Mouse (Mus musculus): ENCODE data around the gene Tex261.
"Not testable (repeated sequence)": the region's sequence is repeated elsewhere in the genome, so short reads cannot be mapped to it uniquely, and the experiment has no call there.

The Tex261 gene

DNA sequence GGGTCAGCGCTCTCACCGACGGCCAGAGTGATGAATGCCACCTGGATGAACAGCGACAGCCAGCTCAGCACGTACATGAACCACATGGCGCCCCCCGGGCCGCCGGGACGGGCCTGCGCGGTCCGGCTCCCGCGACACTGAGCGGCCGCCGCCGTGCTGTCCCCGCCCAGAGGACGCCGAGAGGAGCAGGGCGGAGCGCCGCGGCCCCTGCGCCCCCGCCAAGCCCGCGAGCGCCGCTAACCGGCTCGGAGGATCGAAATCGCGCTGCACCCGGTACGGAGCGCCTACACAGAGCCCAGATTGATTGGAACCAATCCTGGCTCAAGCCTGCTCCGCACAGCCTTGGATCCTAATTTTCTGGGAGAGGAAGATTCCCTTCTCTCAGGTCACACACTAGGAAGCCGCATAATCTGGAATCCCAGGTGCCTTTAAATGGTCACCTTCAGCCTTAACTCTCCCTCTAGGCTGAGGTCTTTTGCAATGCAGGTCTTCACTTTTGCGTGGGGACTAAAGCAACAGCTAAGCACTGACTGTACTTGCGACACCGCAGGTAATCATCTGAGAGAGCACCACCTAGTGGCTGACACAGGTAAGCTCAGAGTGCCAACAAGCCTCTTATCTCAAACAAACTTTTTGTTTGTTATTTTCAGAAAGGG, at the start of gene Tex261:
TSS of gene Tex261 (minus strand) at position 176 of the 656 bp plus-strand sequence.
- in situ Hi-C loops (cut with MboI; ENCODE audit: low sequenced_read_pairs): no loop called here

DNA sequence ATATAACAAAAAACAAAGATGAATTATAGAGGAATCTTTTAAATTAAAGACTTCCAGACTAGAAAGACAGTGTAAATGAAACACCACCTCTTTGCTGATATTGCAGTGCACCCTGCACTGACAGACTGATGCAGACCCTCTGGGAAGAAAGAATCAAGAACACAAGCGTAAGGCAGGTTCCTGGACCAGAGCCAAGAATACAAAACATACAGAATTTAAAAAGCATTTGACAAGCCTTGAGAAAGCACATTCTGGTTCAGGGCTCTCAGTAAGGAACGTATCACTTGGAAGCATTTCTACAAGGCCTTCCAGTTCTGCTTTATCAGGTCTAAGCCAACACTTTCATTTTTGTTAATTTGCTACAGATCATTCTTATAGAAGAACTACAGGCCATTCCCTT, 46.2 kb upstream of the Tex261 start:
- in situ Hi-C loops (cut with MboI; ENCODE audit: low sequenced_read_pairs): no loop called here

DNA sequence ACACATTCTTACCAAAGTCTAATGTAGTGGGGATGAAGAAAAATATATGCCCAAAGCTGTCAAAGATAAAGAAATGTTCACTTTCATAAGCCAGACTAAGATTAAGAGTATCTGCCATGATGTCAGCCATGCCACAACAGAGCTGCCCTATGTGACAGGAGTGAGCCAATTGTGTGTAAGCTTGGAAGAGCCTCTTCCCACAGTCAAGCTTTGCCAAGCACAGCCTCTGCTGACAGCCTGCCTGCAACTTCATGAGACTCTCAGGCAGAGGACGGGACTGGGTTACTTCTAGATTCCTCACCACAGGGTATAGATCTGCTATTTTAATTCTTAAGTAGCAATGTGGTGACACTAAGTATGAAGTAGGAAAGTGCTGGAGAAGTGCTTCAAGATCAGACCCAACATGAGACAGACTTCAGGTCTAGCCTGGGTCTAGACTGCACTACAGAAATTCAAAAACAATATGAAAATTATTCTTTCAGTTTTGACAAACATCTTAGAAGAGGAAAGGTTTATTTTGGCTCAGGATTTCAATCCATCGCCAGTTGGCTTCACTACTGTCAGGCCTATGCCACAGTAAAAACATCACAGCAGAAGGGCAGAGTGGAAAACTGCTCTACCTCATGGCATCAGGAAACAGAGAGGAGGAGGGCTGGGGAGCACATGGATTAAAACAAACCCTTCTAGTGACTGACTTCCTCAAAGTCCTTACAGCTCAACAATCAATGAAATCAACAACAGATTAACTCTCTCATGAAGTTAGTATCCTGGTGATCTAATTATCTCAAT, 45.3 kb upstream of the Tex261 start:
- in situ Hi-C loops (cut with MboI; ENCODE audit: low sequenced_read_pairs): no loop called here

DNA sequence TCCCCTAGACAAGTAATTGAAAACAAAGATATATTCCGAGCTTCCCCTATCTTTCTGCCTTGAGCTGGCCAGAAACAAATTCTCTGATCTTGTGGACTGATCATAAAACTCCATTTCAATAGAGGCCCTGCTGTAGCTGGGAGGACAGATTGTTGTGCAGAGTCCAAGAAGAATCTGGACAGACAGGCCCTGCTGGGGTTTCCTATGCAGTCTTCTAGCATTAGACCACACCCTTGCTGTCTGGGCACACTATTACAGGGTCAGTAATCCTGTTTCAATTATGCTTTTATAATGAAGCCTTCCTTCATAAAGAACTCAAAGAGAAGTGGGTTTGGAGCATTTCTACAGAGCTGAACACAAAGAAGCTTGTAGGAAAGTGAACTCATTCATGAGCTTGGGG, 43.4 kb upstream of the Tex261 start:
- in situ Hi-C loops (cut with MboI; ENCODE audit: low sequenced_read_pairs): no loop called here

DNA sequence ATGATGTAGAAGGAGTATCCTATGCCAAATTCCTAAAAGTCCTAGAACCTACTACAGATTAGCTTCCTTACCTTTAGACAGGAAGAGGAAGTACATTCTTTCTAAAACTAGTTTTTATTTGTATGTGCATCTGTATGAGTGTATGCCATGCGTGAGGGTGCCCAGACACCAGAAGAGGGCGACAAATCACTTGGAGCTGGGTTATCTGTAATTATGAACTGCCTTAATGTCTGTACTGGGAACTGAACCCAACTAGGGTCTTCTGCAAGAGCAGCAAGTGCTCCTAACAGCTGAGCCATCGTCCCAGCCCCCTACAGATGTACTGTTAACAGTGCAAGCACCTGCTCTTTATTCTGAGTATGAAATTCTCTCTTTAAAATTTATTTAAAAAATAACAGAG, 40.2 kb upstream of the Tex261 start:
- in situ Hi-C loops (cut with MboI; ENCODE audit: low sequenced_read_pairs): no loop called here

DNA sequence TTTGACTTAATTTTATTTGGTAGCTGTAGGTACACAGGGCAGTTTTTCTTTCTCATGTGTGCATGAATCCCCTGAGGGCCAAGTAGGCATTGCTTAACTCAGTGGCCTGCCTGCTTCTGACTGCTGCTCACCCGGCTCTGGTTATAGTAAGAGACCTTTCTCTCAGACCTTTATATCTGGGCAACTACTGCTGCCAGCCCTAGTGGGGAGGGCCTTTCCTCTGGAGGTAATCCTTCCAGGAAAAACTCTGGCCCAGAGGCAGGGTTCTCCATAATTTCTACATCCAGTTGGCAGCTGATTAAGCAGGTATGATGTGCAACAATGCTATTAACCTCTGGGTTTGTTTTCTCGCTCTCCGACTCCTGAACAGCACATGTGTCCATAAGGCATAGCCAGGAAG, 27.2 kb upstream of the Tex261 start:
- in situ Hi-C loops (cut with MboI; ENCODE audit: low sequenced_read_pairs): no loop called here

DNA sequence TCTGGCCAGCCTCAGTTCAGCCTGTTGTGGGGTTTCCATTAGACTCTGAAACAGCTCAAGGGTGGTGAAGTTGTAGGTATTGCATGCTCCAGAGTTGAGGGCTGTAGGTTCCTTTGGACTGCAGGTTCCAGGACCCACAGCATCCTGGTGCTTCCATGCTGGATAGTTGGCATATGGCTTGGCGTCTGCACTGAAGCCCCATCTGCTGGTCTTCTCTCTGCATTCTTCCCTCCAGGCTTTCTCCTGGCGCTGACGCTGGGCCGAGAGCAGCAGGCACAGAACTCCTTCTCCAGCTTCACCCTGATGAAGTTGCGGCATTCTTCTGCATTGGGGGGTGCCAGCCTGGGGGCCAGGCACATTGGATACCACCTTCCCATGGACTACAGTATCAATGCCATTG, 26.4 kb upstream of the Tex261 start:
- in situ Hi-C loops (cut with MboI; ENCODE audit: low sequenced_read_pairs): no loop called here

DNA sequence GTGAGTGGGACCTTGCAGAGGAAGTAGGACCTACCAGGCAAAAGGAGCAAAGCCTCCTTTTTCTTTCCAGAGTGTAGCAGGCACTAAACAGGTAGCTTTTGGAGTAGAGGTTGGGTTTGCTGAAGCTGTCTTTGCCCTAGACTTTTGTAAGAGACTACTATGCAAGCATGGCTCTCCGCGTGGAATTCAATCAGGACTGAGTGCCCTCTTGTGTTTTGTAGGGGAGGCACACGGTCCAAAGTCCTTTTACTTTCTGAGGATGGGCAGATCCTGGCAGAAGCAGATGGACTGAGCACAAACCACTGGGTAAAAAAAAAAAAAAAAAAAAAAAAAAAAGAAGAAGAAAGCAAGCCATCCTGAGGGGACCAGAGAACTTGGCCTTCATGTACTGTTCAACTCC, 21.1 kb upstream of the Tex261 start:
- in situ Hi-C loops (cut with MboI; ENCODE audit: low sequenced_read_pairs): no loop called here

DNA sequence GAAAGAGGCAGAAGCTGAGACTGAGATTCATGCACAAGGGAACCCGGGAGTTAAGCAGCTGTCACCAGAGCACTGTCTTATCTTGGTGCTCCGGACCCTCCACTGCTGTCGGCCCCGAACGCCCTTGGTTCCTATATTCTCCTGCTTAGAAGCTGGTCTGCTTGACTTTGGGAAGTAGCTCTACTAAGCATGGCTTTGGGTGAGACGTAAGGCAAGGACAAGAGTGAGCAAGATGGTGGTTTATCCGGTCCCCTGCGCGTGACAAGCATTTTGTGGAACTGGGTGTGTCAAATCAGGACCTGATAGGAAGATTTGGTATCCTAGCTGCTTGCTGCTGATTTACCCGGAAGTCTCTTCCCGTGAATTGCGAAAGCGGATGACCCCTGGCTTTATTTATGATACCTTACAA, 19.9 kb upstream of the Tex261 start:
- in situ Hi-C loops (cut with MboI; ENCODE audit: low sequenced_read_pairs): no loop called here

DNA sequence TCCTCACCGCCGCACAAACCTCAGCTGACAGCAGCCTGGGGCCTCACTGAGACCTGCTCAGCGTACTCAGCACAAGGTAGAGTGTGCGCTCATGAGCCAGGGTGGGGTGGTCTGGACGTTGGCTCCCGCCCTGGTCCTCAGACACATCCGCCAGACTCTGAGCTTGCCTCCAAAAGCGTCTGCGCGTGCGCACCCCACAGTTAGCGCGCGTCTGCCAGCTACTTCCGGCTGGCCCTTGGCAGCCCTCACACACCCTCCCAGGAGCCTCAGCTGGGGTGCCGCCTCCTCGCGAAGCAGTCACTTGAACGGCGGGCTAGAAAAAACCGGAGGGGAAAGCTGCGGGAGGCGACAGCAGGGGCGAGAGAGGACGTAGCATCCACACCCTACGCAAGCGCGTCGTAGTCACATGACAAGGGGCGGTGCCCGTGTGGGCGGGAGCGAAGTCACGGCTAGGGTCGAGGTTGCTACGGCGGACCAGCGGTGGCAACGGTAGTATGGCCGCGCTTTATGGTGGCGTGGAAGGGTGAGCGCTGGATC, 19.2 kb upstream of the Tex261 start, which contains the start of gene Nagk:
TSS of gene Nagk (plus strand) at position 223 of the 537 bp plus-strand sequence.
- in situ Hi-C loops (cut with MboI; ENCODE audit: low sequenced_read_pairs): no loop called here

DNA sequence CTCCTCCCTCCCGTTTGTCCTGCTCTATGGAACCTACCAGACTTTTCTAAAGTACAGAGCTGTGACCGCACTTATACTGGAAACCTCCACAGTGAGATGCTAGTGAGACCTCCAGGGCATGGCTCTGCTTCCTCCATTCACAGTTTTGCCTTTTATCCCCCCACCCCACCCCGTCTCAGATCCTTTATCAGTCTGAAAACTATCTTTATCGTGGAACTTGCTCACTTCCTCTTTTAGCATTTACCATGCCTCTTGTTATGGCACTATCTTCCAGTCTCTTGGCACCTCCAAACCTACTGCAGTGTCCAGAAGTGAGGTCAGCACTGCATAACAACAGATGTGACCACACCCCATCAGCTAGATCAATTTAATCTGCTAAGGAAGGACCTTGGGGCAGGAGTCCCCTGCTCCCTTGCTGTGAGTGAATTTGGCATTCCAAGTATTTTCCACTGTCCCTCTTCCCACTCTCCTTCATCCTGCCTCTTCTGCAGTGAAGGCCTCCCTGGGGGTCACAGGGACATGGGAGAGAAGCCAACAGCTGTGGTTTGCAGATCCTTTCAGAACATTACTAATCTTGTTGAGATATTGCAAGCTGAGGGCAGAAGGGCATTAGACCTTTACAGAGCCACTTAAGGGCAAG, 15.8 kb upstream of the Tex261 start:
- in situ Hi-C loops (cut with MboI; ENCODE audit: low sequenced_read_pairs): no loop called here

DNA sequence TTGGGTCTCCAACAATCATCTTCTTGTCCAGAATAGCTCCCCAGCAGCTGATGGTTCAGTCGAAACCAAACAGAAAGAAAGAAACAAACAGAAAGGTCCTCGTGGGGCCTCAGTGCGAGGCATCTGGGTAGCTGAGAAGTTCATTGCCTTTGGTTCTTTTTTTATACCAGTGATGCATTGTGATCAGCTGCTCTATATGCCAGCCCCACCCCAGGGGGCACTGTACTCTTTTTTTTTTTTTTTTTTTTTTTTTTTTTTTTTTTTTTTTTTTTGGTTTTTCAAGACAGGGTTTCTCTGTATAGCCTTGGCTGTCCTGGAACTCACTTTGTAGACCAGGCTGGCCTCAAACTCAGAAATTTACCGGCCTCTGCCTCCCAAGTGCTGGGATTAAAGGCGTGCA, 14.9 kb upstream of the Tex261 start:
- in situ Hi-C loops (cut with MboI; ENCODE audit: low sequenced_read_pairs): not testable (repeated sequence)

DNA sequence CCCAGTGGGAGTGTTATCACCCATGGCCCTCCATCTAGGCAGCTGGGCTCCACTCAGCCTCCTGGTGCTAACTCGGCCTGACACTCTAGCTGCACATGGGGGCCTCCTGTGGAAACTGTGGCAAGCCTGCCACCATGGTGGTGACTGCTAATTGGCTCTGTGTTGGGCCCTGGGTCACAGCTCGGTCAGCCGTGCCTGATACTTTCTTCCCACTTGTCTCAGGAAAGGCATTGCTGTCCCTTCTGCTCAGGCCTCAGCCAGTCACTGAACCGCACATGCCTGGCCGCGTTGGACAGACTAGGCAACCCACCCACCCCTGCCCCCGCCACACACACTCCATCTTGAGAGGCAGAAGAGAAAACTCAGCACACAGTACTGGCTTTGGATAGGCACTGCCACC, 12.9 kb upstream of the Tex261 start:
- in situ Hi-C loops (cut with MboI; ENCODE audit: low sequenced_read_pairs): no loop called here

DNA sequence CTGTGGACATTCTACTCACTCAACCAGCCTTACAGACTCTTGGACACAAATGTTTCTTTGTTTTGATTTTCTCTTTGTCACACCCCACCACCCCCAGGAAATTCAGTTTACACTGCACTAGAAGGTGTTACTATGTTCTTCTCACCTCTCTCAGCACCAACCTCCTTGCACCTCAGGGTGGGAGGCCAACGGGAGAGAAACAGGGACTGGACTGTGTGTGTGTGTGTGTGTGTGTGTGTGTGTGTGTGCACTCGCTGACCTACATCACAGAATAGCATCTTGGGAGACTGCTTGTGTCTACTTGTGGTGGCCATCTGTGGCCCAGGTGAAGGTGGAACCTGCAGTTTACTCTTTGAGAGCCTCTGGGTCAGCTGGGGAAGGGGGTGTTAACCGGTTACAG, 10.8 kb upstream of the Tex261 start:
- in situ Hi-C loops (cut with MboI; ENCODE audit: low sequenced_read_pairs): no loop called here

DNA sequence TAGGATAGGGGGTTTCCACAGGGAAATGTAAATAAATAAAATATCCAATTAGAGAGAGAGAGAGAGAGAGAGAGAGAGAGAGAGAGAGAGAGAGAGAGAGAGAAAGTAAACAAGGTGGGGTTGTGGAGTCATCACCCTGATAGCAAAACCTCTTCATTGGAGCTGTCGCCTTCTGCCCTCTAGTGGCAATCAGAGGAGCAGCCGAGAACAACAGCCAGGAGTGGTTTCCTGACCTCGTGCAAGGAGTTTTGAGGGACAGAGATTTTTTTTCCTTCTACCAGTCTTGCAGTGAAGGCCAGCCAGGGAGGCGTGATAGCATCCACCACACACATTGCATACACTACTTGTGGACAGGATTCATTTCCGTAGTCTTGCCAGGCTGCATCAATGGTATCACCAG, 3.4 kb upstream of the Tex261 start:
- in situ Hi-C loops (cut with MboI; ENCODE audit: low sequenced_read_pairs): no loop called here

DNA sequence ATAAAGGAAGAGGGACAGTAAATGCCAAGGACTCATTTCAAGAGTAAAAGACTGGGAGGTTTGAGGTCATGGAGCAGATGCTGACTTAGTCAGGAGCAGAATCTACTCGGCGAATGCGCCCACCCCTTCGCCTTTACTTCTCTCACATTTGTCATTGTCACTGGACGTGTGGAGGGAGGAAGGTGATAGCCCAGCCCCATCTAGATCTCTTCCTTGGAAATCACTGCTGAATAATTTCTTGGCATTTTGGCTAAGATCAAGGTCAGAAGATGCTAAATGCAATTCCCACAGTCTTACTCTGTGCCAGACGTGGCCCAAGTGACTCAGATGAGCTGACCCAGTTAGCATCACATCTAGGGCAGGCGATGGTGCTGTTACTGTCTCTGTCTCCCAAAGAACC, 2.7 kb upstream of the Tex261 start:
- in situ Hi-C loops (cut with MboI; ENCODE audit: low sequenced_read_pairs): no loop called here

DNA sequence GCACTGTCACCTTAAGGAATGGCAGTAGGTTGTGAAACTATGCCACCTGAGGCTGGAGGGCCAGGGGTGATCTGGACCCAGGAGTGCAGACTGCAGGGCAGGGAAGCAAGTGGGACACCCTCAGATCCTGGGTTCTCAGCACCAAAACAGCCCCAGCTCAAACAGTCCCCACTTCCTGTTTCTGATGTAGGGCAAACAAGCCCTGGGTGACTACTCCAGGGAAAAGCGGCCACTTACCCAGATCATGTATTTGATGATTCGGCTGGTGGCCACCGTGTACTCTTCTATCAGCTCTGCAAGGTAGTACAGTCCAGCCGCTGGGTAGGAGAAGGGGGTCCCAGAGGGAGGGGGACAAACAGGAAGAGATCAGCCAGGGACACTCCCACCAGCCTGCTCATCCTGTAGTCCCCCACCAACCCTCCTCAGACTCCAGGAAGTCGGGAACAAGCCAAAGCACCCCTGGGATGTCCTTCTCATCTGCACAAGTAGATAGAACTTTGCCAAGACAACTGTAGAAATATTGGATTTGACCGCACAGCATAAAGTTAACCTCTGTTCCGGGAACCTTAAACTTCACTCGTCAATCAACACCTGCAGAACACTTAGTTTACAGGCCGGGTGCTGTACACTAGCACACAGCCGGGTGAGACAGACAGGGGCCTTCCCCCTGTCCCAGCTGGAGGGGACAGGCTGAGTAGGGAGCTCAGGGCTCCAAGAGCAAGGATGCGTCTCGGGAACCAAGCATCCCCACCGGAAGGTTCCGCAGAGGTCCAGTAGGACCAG, 641 bp downstream of the Tex261 start:
- in situ Hi-C loops (cut with MboI; ENCODE audit: low sequenced_read_pairs): no loop called here

DNA sequence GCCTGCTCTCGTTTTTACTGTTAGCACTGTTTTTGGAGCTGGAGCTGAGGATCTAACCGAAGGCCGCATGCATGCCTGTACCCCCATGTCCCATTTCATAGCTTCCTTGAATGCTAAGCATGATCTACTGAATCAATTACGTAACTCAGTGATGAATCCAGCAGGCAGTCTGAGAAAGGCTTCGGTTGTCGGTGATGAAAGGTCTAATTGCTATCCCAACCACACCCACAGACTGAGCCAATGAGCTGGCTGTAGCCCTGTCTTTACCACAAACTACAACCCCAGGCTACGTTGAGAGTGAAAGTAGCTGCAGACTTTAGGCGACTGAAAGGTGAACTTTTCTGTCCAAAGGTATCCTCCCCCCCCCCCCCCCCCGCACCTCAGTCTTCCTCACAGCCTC, 1.5 kb downstream of the Tex261 start:
- in situ Hi-C loops (cut with MboI; ENCODE audit: low sequenced_read_pairs): no loop called here

DNA sequence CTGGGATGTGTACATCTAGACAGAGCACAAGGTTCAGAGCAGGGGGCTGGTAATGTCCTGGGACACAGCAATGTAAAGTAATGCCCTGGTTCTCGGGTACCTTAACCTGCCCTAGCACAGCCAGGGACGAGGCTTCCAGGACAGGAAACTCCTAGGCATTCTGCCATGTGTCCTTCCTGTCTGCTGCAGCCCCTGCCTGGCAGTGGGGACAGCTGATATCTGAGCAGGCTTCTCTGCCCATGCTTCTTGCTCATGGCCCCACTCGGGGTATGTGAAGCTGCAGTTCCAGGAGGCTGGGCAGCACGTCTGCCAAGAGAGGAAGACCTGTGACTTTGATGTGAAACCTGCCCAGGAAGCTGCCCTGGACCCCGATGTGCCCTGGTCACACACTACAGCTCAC, 7.1 kb downstream of the Tex261 start:
- in situ Hi-C loops (cut with MboI; ENCODE audit: low sequenced_read_pairs): no loop called here

DNA sequence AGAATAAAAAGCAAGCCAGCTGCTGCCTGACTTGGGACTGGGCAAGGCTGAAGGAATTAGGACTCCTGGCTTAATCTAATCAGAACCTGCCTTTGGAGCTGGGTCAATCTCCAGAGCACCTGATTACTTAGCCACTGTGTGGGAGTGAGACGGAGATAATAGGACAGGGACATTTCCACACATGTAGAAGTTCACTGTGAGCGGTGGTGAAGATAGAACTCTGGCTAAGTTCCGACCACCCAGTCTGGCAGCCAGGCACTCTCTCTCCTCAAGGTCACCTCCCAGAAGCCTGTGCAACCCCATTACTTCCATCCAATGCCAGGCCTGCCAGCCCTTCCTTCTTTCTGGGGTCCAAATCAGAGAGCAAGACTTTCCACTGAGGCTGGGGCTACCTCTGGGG, 8.6 kb downstream of the Tex261 start:
- in situ Hi-C loops (cut with MboI; ENCODE audit: low sequenced_read_pairs): no loop called here

DNA sequence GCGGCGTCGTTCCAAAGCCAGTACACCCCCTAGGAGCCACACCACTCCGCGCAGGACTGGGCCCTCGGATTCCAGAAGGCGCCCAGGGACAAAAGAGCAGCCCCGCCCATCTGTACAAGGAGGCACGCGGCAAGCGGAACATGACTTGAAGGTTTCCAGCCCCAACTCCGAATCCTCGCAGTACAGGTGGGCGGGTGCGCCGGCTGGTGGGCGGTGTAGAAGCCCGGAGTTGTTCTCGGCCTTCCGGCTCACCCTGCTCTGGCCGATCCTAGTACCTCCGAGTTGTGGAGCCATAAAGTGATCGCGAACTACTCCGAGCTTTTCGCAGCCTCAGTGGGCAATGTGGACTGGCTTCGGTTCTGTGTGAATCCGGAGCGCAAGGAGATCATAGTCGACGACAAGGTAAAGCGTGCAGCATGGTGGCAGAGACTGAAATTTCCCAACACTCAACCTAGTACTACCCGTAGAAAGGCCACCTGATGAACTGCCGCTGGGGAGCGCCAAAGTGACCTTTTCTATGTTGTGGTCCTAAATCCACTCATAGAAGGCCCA, 12.7 kb downstream of the Tex261 start:
- in situ Hi-C loops (cut with MboI; ENCODE audit: low sequenced_read_pairs): no loop called here

All from CH12F3 (cell line).